Mouse (Mus musculus) C2C12 (cell line): ENCODE data around the gene Nudt5.

Source experiments
- CEBPB ChIP-seq: IDR thresholded peaks from one replicate; pipeline ENCODE4 v1.6.1; 2011; ENCODE audit warnings: low read depth, mild to moderate bottlenecking, control low read depth, moderate library complexity
- CTCF ChIP-seq: IDR thresholded peaks from one replicate; pipeline ENCODE4 v1.5.1; 2011; ENCODE audit not compliant: control insufficient read depth, insufficient read depth, insufficient read length
- FOSL1 ChIP-seq: IDR thresholded peaks from one replicate; pipeline ENCODE4 v1.8.0; 2011; ENCODE audit warnings: mild to moderate bottlenecking, low read length; ENCODE audit not compliant: poor library complexity, insufficient read depth, severe bottlenecking
- MAX ChIP-seq: IDR thresholded peaks from one replicate; pipeline ENCODE4 v1.6.1; 2011; ENCODE audit warnings: mild to moderate bottlenecking, control low read depth
- MYOD1 ChIP-seq: IDR thresholded peaks from one replicate; pipeline ENCODE4 v1.6.1; 2011; ENCODE audit warnings: low read depth; ENCODE audit not compliant: control insufficient read depth, insufficient read length
- MYOG ChIP-seq: IDR thresholded peaks from one replicate; pipeline ENCODE4 v1.6.1; 2011; ENCODE audit not compliant: control insufficient read depth, insufficient read length; ENCODE audit errors: extremely low read depth
- USF1 ChIP-seq: IDR thresholded peaks from one replicate; pipeline ENCODE4 v1.6.1; 2011; ENCODE audit warnings: low read depth, mild to moderate bottlenecking, control low read depth, moderate library complexity

DNA sequence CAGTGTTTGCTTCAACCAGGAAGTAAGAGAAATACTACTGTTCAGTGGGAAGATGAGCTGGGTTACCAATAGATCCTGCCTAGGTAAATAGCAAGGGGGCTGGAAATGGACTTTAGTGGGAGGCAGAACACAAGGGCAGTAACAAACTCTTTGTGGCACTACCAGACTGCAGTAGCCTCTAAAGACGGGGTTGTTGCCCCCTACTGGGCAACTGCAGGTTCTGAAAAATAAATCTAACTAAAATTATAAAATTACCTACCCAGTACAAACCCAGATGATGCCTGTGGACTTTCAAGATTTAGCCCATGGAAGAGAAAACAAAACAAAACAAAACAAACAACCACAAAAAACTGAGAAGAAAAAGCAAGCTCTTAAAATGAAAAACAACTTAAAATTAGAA, 20.6 kb upstream of the Nudt5 start:
- TF ChIP-seq CTCF (no peak), USF1 (no peak), MAX (no peak), CEBPB (no peak), MYOG (no peak), MYOD1 (no peak), FOSL1 (no peak)
